Mouse (Mus musculus): ENCODE results near the gene Mapk8ip3. TPM values are rescaled to one million over a fixed set of nuclear protein-coding genes. Genes with fewer than 3 reads are reported as not detected.

Gene Mapk8ip3
- total RNA-seq, 2 experiments from 2014 or later: 17.3 to 20.1 TPM

GRCm38 (mm10) chr17:24851381-24852125, 85.2 kb downstream of the Mapk8ip3 start:
- no peak for ATAC-seq (ENCODE audit: poor library complexity, severe bottlenecking)

- no peak for ATAC-seq (ENCODE audit: poor library complexity, severe bottlenecking)
These were observed 86.0 kb downstream of the Mapk8ip3 start for GRCm38 (mm10) chr17:24850773-24851127.

GRCm38 (mm10) chr17:24850065-24850772, 86.6 kb downstream of the Mapk8ip3 start, which contains the start of gene Fahd1:
Fahd1 (minus strand) TSS chr17:24850364.
- ATAC-seq (ENCODE audit: poor library complexity, severe bottlenecking): peak; percentile 93

GRCm38 (mm10) chr17:24849733-24850064, 87.1 kb downstream of the Mapk8ip3 start:
- ATAC-seq (ENCODE audit: poor library complexity, severe bottlenecking): no peak; the same call in 1 of the 2 replicates

GRCm38 (mm10) chr17:24848600-24849031, 88.2 kb downstream of the Mapk8ip3 start:
- no peak for ATAC-seq (ENCODE audit: poor library complexity, severe bottlenecking)

GRCm38 (mm10) chr17:24847386-24847785, 89.4 kb downstream of the Mapk8ip3 start:
- ATAC-seq (ENCODE audit: poor library complexity, severe bottlenecking): no peak

- ATAC-seq (ENCODE audit: poor library complexity, severe bottlenecking): no peak
These were observed 92.3 kb downstream of the Mapk8ip3 start for GRCm38 (mm10) chr17:24844525-24844924.

GRCm38 (mm10) chr17:24842631-24843030, 94.1 kb downstream of the Mapk8ip3 start:
- no peak for ATAC-seq (ENCODE audit: poor library complexity, severe bottlenecking)

Other genes starting within 250 kb of the Mapk8ip3 start
- not detected in 2 replicates for gene Syngr3, start 247.0 kb downstream of the Mapk8ip3 start, total RNA-seq (2015)
- not detected in 2 replicates for gene Syngr3, start 247.0 kb downstream of the Mapk8ip3 start, total RNA-seq (2017)
- 18.1 and 21.8 TPM in 2 replicates for gene Gfer, start 240.8 kb downstream of the Mapk8ip3 start, total RNA-seq (2015)
- gene Gfer, start 240.8 kb downstream of the Mapk8ip3 start, total RNA-seq (2017): 31.6 and 36.2 TPM in 2 replicates
- 1.5 and 1.7 TPM in 2 replicates for gene Noxo1, start 240.7 kb downstream of the Mapk8ip3 start, total RNA-seq (2015)
- gene Noxo1, start 240.7 kb downstream of the Mapk8ip3 start, total RNA-seq (2017): 0.62 and 1.9 TPM in 2 replicates
- gene Tbl3, start 229.3 kb downstream of the Mapk8ip3 start, total RNA-seq (2015): 9.1 and 10.3 TPM in 2 replicates
- 15.6 and 21.3 TPM in 2 replicates for gene Tbl3, start 229.3 kb downstream of the Mapk8ip3 start, total RNA-seq (2017)
- gene Rnf151, start 218.9 kb downstream of the Mapk8ip3 start, total RNA-seq (2015): not detected in 2 replicates
- not detected in 2 replicates for gene Rnf151, start 218.9 kb downstream of the Mapk8ip3 start, total RNA-seq (2017)
- gene Rps2, start 218.9 kb downstream of the Mapk8ip3 start, total RNA-seq (2015): 2,172 and 2,303 TPM in 2 replicates
- gene Rps2, start 218.9 kb downstream of the Mapk8ip3 start, total RNA-seq (2017): 591 and 664 TPM in 2 replicates
- 186 and 217 TPM in 2 replicates for gene Ndufb10, start 212.5 kb downstream of the Mapk8ip3 start, total RNA-seq (2015)
- gene Ndufb10, start 212.5 kb downstream of the Mapk8ip3 start, total RNA-seq (2017): 251 and 266 TPM in 2 replicates
- gene Rpl3l, start 209.2 kb downstream of the Mapk8ip3 start, total RNA-seq (2015): 0.45 and 0.52 TPM in 2 replicates
- gene Rpl3l, start 209.2 kb downstream of the Mapk8ip3 start, total RNA-seq (2017): 0.15 and 1.5 TPM in 2 replicates
- gene Msrb1, start 200.3 kb downstream of the Mapk8ip3 start, total RNA-seq (2015): 1,003 and 1,039 TPM in 2 replicates
- gene Msrb1, start 200.3 kb downstream of the Mapk8ip3 start, total RNA-seq (2017): 540 and 544 TPM in 2 replicates
- gene Hs3st6, start 184.0 kb downstream of the Mapk8ip3 start, total RNA-seq (2015): not detected in 2 replicates
- not detected in 2 replicates for gene Hs3st6, start 184.0 kb downstream of the Mapk8ip3 start, total RNA-seq (2017)
- not detected in 2 replicates for gene Meiob, start 132.7 kb downstream of the Mapk8ip3 start, total RNA-seq (2015)
- 0.33 TPM in 1 of 2 replicates, not detected in the other for gene Meiob, start 132.7 kb downstream of the Mapk8ip3 start, total RNA-seq (2017)
- 29.5 and 46.1 TPM in 2 replicates for gene Hagh, start 96.8 kb downstream of the Mapk8ip3 start, total RNA-seq (2015)
- gene Hagh, start 96.8 kb downstream of the Mapk8ip3 start, total RNA-seq (2017): 22.8 and 25.0 TPM in 2 replicates
- gene Fahd1, start 86.6 kb downstream of the Mapk8ip3 start, total RNA-seq (2015): 3.7 and 4.0 TPM in 2 replicates
- 8.4 and 13.0 TPM in 2 replicates for gene Fahd1, start 86.6 kb downstream of the Mapk8ip3 start, total RNA-seq (2017)
- not detected in 2 replicates for gene Igfals, start 71.0 kb downstream of the Mapk8ip3 start, total RNA-seq (2015)
- gene Igfals, start 71.0 kb downstream of the Mapk8ip3 start, total RNA-seq (2017): not detected in 2 replicates
- 74.4 and 76.3 TPM in 2 replicates for gene Nubp2, start 50.6 kb downstream of the Mapk8ip3 start, total RNA-seq (2015)
- gene Nubp2, start 50.6 kb downstream of the Mapk8ip3 start, total RNA-seq (2017): 39.8 and 43.2 TPM in 2 replicates
- 17.1 and 19.8 TPM in 2 replicates for gene Spsb3, start 50.3 kb downstream of the Mapk8ip3 start, total RNA-seq (2015)
- 11.1 and 11.9 TPM in 2 replicates for gene Spsb3, start 50.3 kb downstream of the Mapk8ip3 start, total RNA-seq (2017)
- 2.2 and 5.8 TPM in 2 replicates for gene Eme2, start 41.9 kb downstream of the Mapk8ip3 start, total RNA-seq (2015)
- gene Eme2, start 41.9 kb downstream of the Mapk8ip3 start, total RNA-seq (2017): 13.5 and 17.4 TPM in 2 replicates
- gene Mrps34, start 41.9 kb downstream of the Mapk8ip3 start, total RNA-seq (2015): 30.0 and 30.1 TPM in 2 replicates
- 12.9 and 18.9 TPM in 2 replicates for gene Mrps34, start 41.9 kb downstream of the Mapk8ip3 start, total RNA-seq (2017)
- gene Nme3, start 40.5 kb downstream of the Mapk8ip3 start, total RNA-seq (2015): 27.2 and 28.2 TPM in 2 replicates
- 40.9 and 45.5 TPM in 2 replicates for gene Nme3, start 40.5 kb downstream of the Mapk8ip3 start, total RNA-seq (2017)
- 60.9 and 63.8 TPM in 2 replicates for gene Jpt2, start 23.7 kb upstream of the Mapk8ip3 start, total RNA-seq (2015)
- gene Jpt2, start 23.7 kb upstream of the Mapk8ip3 start, total RNA-seq (2017): 54.0 and 55.0 TPM in 2 replicates
- 17.7 and 18.1 TPM in 2 replicates for gene Cramp1l, start 78.8 kb upstream of the Mapk8ip3 start, total RNA-seq (2015)
- 9.8 and 10.2 TPM in 2 replicates for gene Cramp1l, start 78.8 kb upstream of the Mapk8ip3 start, total RNA-seq (2017)
- gene Ift140, start 79.1 kb upstream of the Mapk8ip3 start, total RNA-seq (2015): 6.4 and 8.1 TPM in 2 replicates
- 9.9 and 17.2 TPM in 2 replicates for gene Ift140, start 79.1 kb upstream of the Mapk8ip3 start, total RNA-seq (2017)
- gene Tmem204, start 146.6 kb upstream of the Mapk8ip3 start, total RNA-seq (2015): not detected in 2 replicates
- gene Tmem204, start 146.6 kb upstream of the Mapk8ip3 start, total RNA-seq (2017): not detected in 2 replicates
- gene Telo2, start 179.0 kb upstream of the Mapk8ip3 start, total RNA-seq (2015): 3.9 and 4.4 TPM in 2 replicates
- 8.8 and 11.3 TPM in 2 replicates for gene Telo2, start 179.0 kb upstream of the Mapk8ip3 start, total RNA-seq (2017)
- not detected in 2 replicates for gene Ptx4, start 183.8 kb upstream of the Mapk8ip3 start, total RNA-seq (2015)
- gene Ptx4, start 183.8 kb upstream of the Mapk8ip3 start, total RNA-seq (2017): not detected in 2 replicates
- gene Clcn7, start 196.4 kb upstream of the Mapk8ip3 start, total RNA-seq (2015): 12.3 and 13.1 TPM in 2 replicates
- 16.6 and 18.3 TPM in 2 replicates for gene Clcn7, start 196.4 kb upstream of the Mapk8ip3 start, total RNA-seq (2017)
- gene Ccdc154, start 225.5 kb upstream of the Mapk8ip3 start, total RNA-seq (2015): not detected in 2 replicates
- gene Ccdc154, start 225.5 kb upstream of the Mapk8ip3 start, total RNA-seq (2017): 0.11 TPM in 1 of 2 replicates, not detected in the other
- gene Gm38655, start 238.5 kb upstream of the Mapk8ip3 start, total RNA-seq (2015): not detected in 2 replicates
- gene Gm38655, start 238.5 kb upstream of the Mapk8ip3 start, total RNA-seq (2017): not detected in 2 replicates
- 9.7 and 10.8 TPM in 2 replicates for gene BC003965, start 247.6 kb upstream of the Mapk8ip3 start, total RNA-seq (2015)
- gene BC003965, start 247.6 kb upstream of the Mapk8ip3 start, total RNA-seq (2017): 2.7 and 5.9 TPM in 2 replicates

Measured in megakaryocyte, adult 5-6 weeks (primary cell).